Mouse (Mus musculus): ENCODE results near the gene Mycbp. TPM values are rescaled to one million over a fixed set of nuclear protein-coding genes. Genes with fewer than 3 reads are reported as not detected.

Gene Mycbp
- 78.8 TPM for polyA plus RNA-seq (2014; fragmentation: Illumina TruSeq; extraction: RNeasy Lipid Tissue Mini Kit (QIAGEN cat#74804); ENCODE audit: low replicate concordance)

GRCm38 (mm10) chr4:123904333-123905125, at the start of gene Mycbp:
Gene Mycbp, plus strand, starts transcription at chr4:123904832.

GRCm38 (mm10) chr4:123859379-123859778, 45.3 kb upstream of the Mycbp start, which contains the start of gene 4933427I04Rik:
Gene 4933427I04Rik, plus strand, starts transcription at chr4:123859679.

GRCm38 (mm10) chr4:123916748-123917547, 12.3 kb downstream of the Mycbp start, which contains the start of gene Rragc:
Gene Rragc, plus strand, starts transcription at chr4:123917446.

GRCm38 (mm10) chr4:123917548-123918140, 13.0 kb downstream of the Mycbp start, which contains the start of gene 4930535I16Rik:
Gene 4930535I16Rik, minus strand, starts transcription at chr4:123918022.

Other genes with a start within 250 kb of the Mycbp start
- 83.5 TPM for gene Macf1, start 220.5 kb upstream of the Mycbp start, polyA plus RNA-seq (2014; fragmentation: Illumina TruSeq; extraction: RNeasy Lipid Tissue Mini Kit (QIAGEN cat#74804); ENCODE audit: low replicate concordance)
- gene Ndufs5, start 186.6 kb upstream of the Mycbp start, polyA plus RNA-seq (2014; fragmentation: Illumina TruSeq; extraction: RNeasy Lipid Tissue Mini Kit (QIAGEN cat#74804); ENCODE audit: low replicate concordance) = 7.4 TPM
- gene Akirin1, start 154.5 kb upstream of the Mycbp start, polyA plus RNA-seq (2014; fragmentation: Illumina TruSeq; extraction: RNeasy Lipid Tissue Mini Kit (QIAGEN cat#74804); ENCODE audit: low replicate concordance) = 107 TPM
- gene Rhbdl2, start 117.0 kb upstream of the Mycbp start, polyA plus RNA-seq (2014; fragmentation: Illumina TruSeq; extraction: RNeasy Lipid Tissue Mini Kit (QIAGEN cat#74804); ENCODE audit: low replicate concordance) = 18.0 TPM
- not detected for gene 4933427I04Rik, start 45.2 kb upstream of the Mycbp start, polyA plus RNA-seq (2014; fragmentation: Illumina TruSeq; extraction: RNeasy Lipid Tissue Mini Kit (QIAGEN cat#74804); ENCODE audit: low replicate concordance)
- gene Rragc, start 12.6 kb downstream of the Mycbp start, polyA plus RNA-seq (2014; fragmentation: Illumina TruSeq; extraction: RNeasy Lipid Tissue Mini Kit (QIAGEN cat#74804); ENCODE audit: low replicate concordance) = 203 TPM
- not detected for gene 4930535I16Rik, start 13.2 kb downstream of the Mycbp start, polyA plus RNA-seq (2014; fragmentation: Illumina TruSeq; extraction: RNeasy Lipid Tissue Mini Kit (QIAGEN cat#74804); ENCODE audit: low replicate concordance)

All from small intestine, adult 10 weeks (tissue).